Mouse (Mus musculus): ENCODE data around the gene Snca.

DNA sequence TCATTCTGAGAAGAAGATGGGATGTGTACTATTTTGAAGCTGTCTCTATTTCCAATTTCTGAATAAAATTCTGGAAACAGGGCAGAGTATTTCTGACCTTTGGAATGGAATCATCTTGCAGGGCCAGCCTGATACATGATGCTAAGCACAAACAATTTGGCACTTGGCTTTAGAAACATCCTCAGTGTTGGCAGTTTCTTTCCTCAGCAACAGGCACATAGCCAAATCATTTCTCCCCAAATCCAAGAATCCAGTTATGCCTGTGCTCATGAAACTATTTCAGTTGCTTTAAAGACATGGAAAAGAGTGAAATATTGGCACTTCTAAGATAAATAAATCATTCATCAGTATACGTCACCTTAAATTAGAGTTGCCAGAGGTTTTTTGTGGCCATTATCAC, 57.8 kb downstream of the Snca start:
- TF ChIP-seq FLI1 (IDR thresholded peaks at IDR 0.05; ENCODE audit: low read length), result no peak
- no peak for TF ChIP-seq GATA1 (IDR thresholded peaks at IDR 0.05; ENCODE audit: borderline replicate concordance, low read length)

All from megakaryocyte, embryonic 14.5 days (primary cell).